Mouse (Mus musculus): Measurements from ENCODE around the gene Ssc5d.
A peak's percentile ranks its signal among the peaks of the same experiment; 100 is the strongest.

Ssc5d gene

GRCm38 (mm10) chr7:4948386-4948785 lies 22.8 kb downstream of the Ssc5d start:
- no peak for DNase-seq (ENCODE audit: low read depth, low spot score)

GRCm38 (mm10) chr7:4950561-4951342 lies 25.2 kb downstream of the Ssc5d start:
- DNase-seq (ENCODE audit: low read depth, low spot score): peak; percentile 27

GRCm38 (mm10) chr7:4953815-4954445 lies 28.3 kb downstream of the Ssc5d start:
- no peak for DNase-seq (ENCODE audit: low read depth, low spot score)

GRCm38 (mm10) chr7:4957361-4957760 lies 31.8 kb downstream of the Ssc5d start:
- no peak for DNase-seq (ENCODE audit: low read depth, low spot score)

- DNase-seq (ENCODE audit: low read depth, low spot score): no peak
These were observed 37.9 kb downstream of the Ssc5d start for GRCm38 (mm10) chr7:4963527-4963926.

- DNase-seq (ENCODE audit: low read depth, low spot score): no peak
These were observed 38.7 kb downstream of the Ssc5d start, which contains the start of gene Sbk2 for GRCm38 (mm10) chr7:4964272-4964671. Sbk2 (minus strand) TSS chr7:4964406.

GRCm38 (mm10) chr7:4964988-4965387 lies 39.4 kb downstream of the Ssc5d start:
- no peak for DNase-seq (ENCODE audit: low read depth, low spot score)

- no peak for DNase-seq (ENCODE audit: low read depth, low spot score)
These were observed 45.5 kb downstream of the Ssc5d start, which contains the start of gene Sbk3 for GRCm38 (mm10) chr7:4971068-4971467. Sbk3 (minus strand) TSS chr7:4971168.

GRCm38 (mm10) chr7:4971710-4972109 lies 46.1 kb downstream of the Ssc5d start:
- no peak for DNase-seq (ENCODE audit: low read depth, low spot score)

- peak; percentile 91 for DNase-seq (ENCODE audit: low read depth, low spot score)
These were observed 46.9 kb downstream of the Ssc5d start for GRCm38 (mm10) chr7:4972321-4973047.

- DNase-seq (ENCODE audit: low read depth, low spot score): no peak
These were observed 49.9 kb downstream of the Ssc5d start for GRCm38 (mm10) chr7:4975455-4975854.

- DNase-seq (ENCODE audit: low read depth, low spot score): no peak
These were observed 51.2 kb downstream of the Ssc5d start for GRCm38 (mm10) chr7:4976832-4977231.

GRCm38 (mm10) chr7:4988250-4988649 lies 62.7 kb downstream of the Ssc5d start:
- no peak for DNase-seq (ENCODE audit: low read depth, low spot score)

GRCm38 (mm10) chr7:4993347-4993998 lies 67.9 kb downstream of the Ssc5d start:
- no peak for DNase-seq (ENCODE audit: low read depth, low spot score)

GRCm38 (mm10) chr7:4993999-4994788 lies 68.6 kb downstream of the Ssc5d start:
- DNase-seq (ENCODE audit: low read depth, low spot score): no peak

All from 3T3-L1 (cell line).